ENCODE assay signal across 9 mouse cellular contexts in the genomic region with DNA sequence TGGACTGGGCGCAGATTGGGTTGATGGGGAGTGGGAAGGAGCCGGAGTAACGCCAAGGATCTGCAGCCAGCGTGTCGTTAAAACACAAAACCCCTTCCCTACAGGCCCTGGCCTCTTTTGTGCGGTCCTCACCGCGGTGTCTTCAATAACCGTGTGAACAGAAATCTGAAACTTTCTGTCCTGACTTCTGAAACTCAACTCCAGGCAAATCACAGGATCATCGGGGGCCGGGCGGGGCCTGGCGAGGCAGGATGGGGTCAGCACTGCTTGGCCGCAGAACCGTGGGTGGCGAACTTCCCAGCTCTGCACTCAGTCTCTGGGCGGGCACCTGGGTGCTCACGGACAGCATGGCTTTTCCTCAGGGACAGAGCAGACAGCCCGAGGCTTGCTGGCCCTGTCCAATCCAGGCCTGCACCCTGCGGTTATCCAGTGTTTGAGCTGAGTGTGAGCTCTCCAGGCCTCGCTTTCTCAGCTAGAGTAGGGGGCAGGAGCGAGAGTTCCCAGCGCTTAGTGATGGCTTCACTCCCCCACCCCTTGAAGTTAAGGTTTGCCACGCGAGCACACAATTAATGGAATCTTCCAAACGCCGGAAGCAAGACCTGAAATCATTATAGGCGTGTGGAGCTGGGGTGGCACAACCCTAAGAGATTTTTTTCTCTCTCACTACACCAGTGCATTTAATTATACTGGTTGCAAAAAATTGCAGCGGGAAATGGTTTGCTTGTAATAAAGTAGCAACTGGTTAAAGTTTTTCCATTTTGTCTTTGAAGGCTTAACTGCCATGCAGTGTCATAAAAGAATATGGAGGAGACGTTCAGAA. TPM values are rescaled to one million over a fixed set of nuclear protein-coding genes. Genes with fewer than 3 reads are reported as not detected.
DNase-seq lines count a peak whose midpoint lies in the region; ATAC-seq and TF ChIP-seq lines count a peak whose summit lies in the region.
"Had no signal": no experiment of that assay in that cellular context is flagged by ENCODE, and none has a peak within 500 bp of the region (broad histone marks: within the 10 kb centered on the region; RNA-seq: fewer than 3 reads in every experiment).

No protein-coding gene starts in this region.

- H3K4me1 ChIP-seq in limb, embryonic 11.5 days (ENCODE audit: control insufficient read depth, insufficient read depth, low read length): peaks cover 6% of the 10 kb centered on the region

- H3K4me3 ChIP-seq in limb, embryonic 11.5 days (ENCODE audit: low read depth, low read length): peak overlapping the region; percentile 54; the same call in 1 of the 2 replicates
- H3K4me3 ChIP-seq in myocyte: no peak overlapping the region

- no peak overlapping the region for H3K27ac ChIP-seq in limb, embryonic 11.5 days (replicated peaks; ENCODE audit: low read depth, low read length)

- H3K79me2 ChIP-seq in myocyte (ENCODE audit: control insufficient read depth, insufficient read depth): no peaks in the 10 kb centered on the region

- peak; percentile 22 to 54 for DNase-seq in adrenal gland, adult (ENCODE audit: inconsistent age in 2 of 2, low spot score in 1 of 2)
- DNase-seq in adrenal gland, postnatal 25 days: no peak
- peak; percentile 10 for DNase-seq in thymus, postnatal 4 days
- no peak for DNase-seq in thymus, postnatal 0 days (ENCODE audit: low spot score)
- DNase-seq in heart, postnatal 36 days: peak; percentile 23 to 32
- peak; percentile 63 for DNase-seq in limb, embryonic 11.5 days (ENCODE audit: low spot score)
- DNase-seq in left cerebral cortex, adult 11 months (ENCODE audit: low spot score): no peak

- H3K27me3 ChIP-seq in limb, embryonic 11.5 days (ENCODE audit: control insufficient read depth, insufficient read depth, low read length): peaks cover 12% of the 10 kb centered on the region
- H3K27me3 ChIP-seq in myocyte (ENCODE audit: control insufficient read depth, insufficient read depth, insufficient read length): peaks cover 4% of the 10 kb centered on the region

- no peaks in the 10 kb centered on the region for H3K36me3 ChIP-seq in limb, embryonic 11.5 days (ENCODE audit: control insufficient read depth, insufficient read depth, low read length)
- H3K36me3 ChIP-seq in myocyte (ENCODE audit: control insufficient read depth, insufficient read depth): no peaks in the 10 kb centered on the region

- H3K9me3 ChIP-seq in limb, embryonic 11.5 days (ENCODE audit: control insufficient read depth, low read length): no peaks in the 10 kb centered on the region

- ATAC-seq in limb, embryonic 11.5 days (ENCODE audit: insufficient number of reproducible peaks, low FRiP score, low TSS enrichment, low read depth): peak; percentile 14; the same call in 1 of the 2 replicates

- H3K9ac ChIP-seq in limb, embryonic 11.5 days (ENCODE audit: low read length): peak overlapping the region; percentile 46; the same call in 1 of the 2 replicates

- intact Hi-C loops in heart, postnatal 36 days (cut with DNase I): loop anchor here (5.0 kb wide), 2 partner anchors 37 to 53 kb away; no protein-coding TSS in a partner anchor

- no peak overlapping the region for H3ac ChIP-seq in myocyte (ENCODE audit: control insufficient read depth, insufficient read length)

- no peak for TF ChIP-seq POLR2A in myocyte (IDR thresholded peaks at IDR 0.05; ENCODE audit: insufficient read length, low read depth)

- peak overlapping the region; percentile 89 for H3K4me2 ChIP-seq in limb, embryonic 11.5 days (ENCODE audit: low read depth, severe bottlenecking)
- peak overlapping the region; percentile 97 for H3K4me2 ChIP-seq in myocyte (ENCODE audit: low read depth)

- 1% methylated on average over 30 of the region's 30 CpGs for WGBS in limb, embryonic 11.5 days

TF ChIP-seq in myocyte, 11 proteins besides CTCF, POLR2A, EP300 and RAD21:
- no peak for TF ChIP-seq TCF12 (IDR thresholded peaks at IDR 0.05; ENCODE audit: insufficient read depth, poor library complexity, severe bottlenecking)
- TF ChIP-seq USF1 (IDR thresholded peaks at IDR 0.05; ENCODE audit: low read depth): no peak
- no peak for TF ChIP-seq MYOD1 (IDR thresholded peaks at IDR 0.05; ENCODE audit: control insufficient read depth in 1 of 3, insufficient read length in 2 of 3, low read depth in 2 of 3)
- no peak for TF ChIP-seq E2F4 (IDR thresholded peaks at IDR 0.05; ENCODE audit: insufficient read depth)
- TF ChIP-seq MYOG (IDR thresholded peaks at IDR 0.05; ENCODE audit: control insufficient read depth in 1 of 3, insufficient read depth in 1 of 3, insufficient read length in 2 of 3, low read depth in 2 of 3): no peak
- no peak for TF ChIP-seq TCF3 (IDR thresholded peaks at IDR 0.05; ENCODE audit: insufficient read length, low read depth)
- TF ChIP-seq POLR2AphosphoS2 (IDR thresholded peaks at IDR 0.05; ENCODE audit: insufficient read length, low read depth): no peak
- no peak for TF ChIP-seq MAX (IDR thresholded peaks at IDR 0.05; ENCODE audit: low read depth)
- no peak for TF ChIP-seq CEBPB (IDR thresholded peaks at IDR 0.05; ENCODE audit: insufficient read depth, poor library complexity, severe bottlenecking)
- TF ChIP-seq SRF (IDR thresholded peaks at IDR 0.05; ENCODE audit: control insufficient read depth, insufficient read length, low read depth): no peak
- no peak for TF ChIP-seq REST (IDR thresholded peaks at IDR 0.05; ENCODE audit: insufficient read depth, insufficient read length)

RNA-seq across cellular contexts. Expression of a gene that starts 1.8 kb away (rescaled TPM):
- total RNA-seq in adrenal gland, postnatal 25 days (2021): 1.1 and 1.5 TPM in 2 replicates
- polyA plus RNA-seq in thymus, postnatal 0 days (2015; fragmentation: Nextera tagmentation; extraction: Ambion mirVana): 0.51 and 0.82 TPM in 2 replicates
- total RNA-seq in heart, postnatal 36 days (2021): 1 to 10 TPM; 6.2 to 6.7 TPM
- polyA plus RNA-seq in limb, embryonic 11.5 days (2014; fragmentation: Nextera tagmentation; extraction: Ambion mirVana): 1.1 and 1.8 TPM in 2 replicates
- polyA plus RNA-seq in myocyte (2012; fragmentation: generic; extraction: Trizol): 0.02 TPM
- total RNA-seq: neutrophil, adult 5-6 weeks had no signal

RNA-seq across cellular contexts. Expression of a gene that starts 41.3 kb away (rescaled TPM):
- 32.9 and 42.0 TPM in 2 replicates for total RNA-seq in adrenal gland, postnatal 25 days (2021)
- 10.1 and 16.4 TPM in 2 replicates for polyA plus RNA-seq in thymus, postnatal 0 days (2015; fragmentation: Nextera tagmentation; extraction: Ambion mirVana)
- 1 to 10 TPM; 4.1 to 4.2 TPM for total RNA-seq in heart, postnatal 36 days (2021)
- polyA plus RNA-seq in limb, embryonic 11.5 days (2014; fragmentation: Nextera tagmentation; extraction: Ambion mirVana): 9.2 and 9.4 TPM in 2 replicates
- polyA plus RNA-seq in myocyte (2012; fragmentation: generic; extraction: Trizol): 2.7 TPM

Comparison
In these comparisons a context has a peak if more than half of its experiments do, and no peak if none do; other contexts are left out.
1. DNase-seq: peak in adrenal gland, adult (2 of 2), thymus, postnatal 4 days (single experiment), heart, postnatal 36 days (2 of 2) and limb, embryonic 11.5 days (single experiment); none in adrenal gland, postnatal 25 days (single experiment), thymus, postnatal 0 days (single experiment) and left cerebral cortex, adult 11 months (single experiment).